Mouse (Mus musculus): ENCODE data around the gene Fgfr2. TPM values are rescaled to one million over a fixed set of nuclear protein-coding genes. Genes with fewer than 3 reads are reported as not detected.

Gene Fgfr2
- polyA plus RNA-seq, 1 experiment from 2014 or later, result 169 TPM

GRCm38 (mm10) chr7:131660726-131661125 lies 1462.4 kb downstream of the Fgfr2 start:
- H3K9me3 ChIP-seq (ENCODE audit: control insufficient read depth, low read depth, low read length), result no peaks in the 10 kb centered on the region
- H3K4me1 ChIP-seq (ENCODE audit: control insufficient read depth, insufficient read depth, low read length), result no peaks in the 10 kb centered on the region
- no peaks in the 10 kb centered on the region for H3K36me3 ChIP-seq (ENCODE audit: control insufficient read depth, insufficient read depth, low read length)
- no peak overlapping the region for H3K4me2 ChIP-seq (replicated peaks; ENCODE audit: low read depth, low read length)
- 97% methylated on average over 1 of the region's 1 CpGs for WGBS
- H3K9ac ChIP-seq (replicated peaks; ENCODE audit: low read depth, low read length), result no peak overlapping the region
- no peak overlapping the region for H3K27ac ChIP-seq (ENCODE audit: low read length)
- H3K4me3 ChIP-seq (ENCODE audit: low read depth, low read length), result no peak overlapping the region
- no peak for ATAC-seq (ENCODE audit: insufficient number of reproducible peaks, insufficient read depth, low FRiP score, low read depth)
- no peaks in the 10 kb centered on the region for H3K27me3 ChIP-seq (ENCODE audit: control insufficient read depth, insufficient read depth, low read length)

GRCm38 (mm10) chr7:131656017-131656416 lies 1467.1 kb downstream of the Fgfr2 start:
- Histone ChIP-seq H3K4me1 (ENCODE audit: control insufficient read depth, insufficient read depth, low read length) (no peaks in the 10 kb centered on the region), H3K4me3 (ENCODE audit: low read depth, low read length) (no peak overlapping the region), H3K9me3 (ENCODE audit: control insufficient read depth, low read depth, low read length) (no peaks in the 10 kb centered on the region), H3K36me3 (ENCODE audit: control insufficient read depth, insufficient read depth, low read length) (no peaks in the 10 kb centered on the region), H3K27me3 (ENCODE audit: control insufficient read depth, insufficient read depth, low read length) (no peaks in the 10 kb centered on the region), H3K27ac (ENCODE audit: low read length) (no peak overlapping the region), H3K9ac (replicated peaks; ENCODE audit: low read depth, low read length) (no peak overlapping the region), H3K4me2 (replicated peaks; ENCODE audit: low read depth, low read length) (no peak overlapping the region)
- 52% methylated on average over 7 of the region's 7 CpGs for WGBS
- no peak for ATAC-seq (ENCODE audit: insufficient number of reproducible peaks, insufficient read depth, low FRiP score, low read depth)

GRCm38 (mm10) chr7:131653416-131653815 lies 1469.7 kb downstream of the Fgfr2 start:
- Histone ChIP-seq H3K4me2 (replicated peaks; ENCODE audit: low read depth, low read length) (no peak overlapping the region), H3K4me1 (ENCODE audit: control insufficient read depth, insufficient read depth, low read length) (no peaks in the 10 kb centered on the region), H3K27ac (ENCODE audit: low read length) (no peak overlapping the region), H3K36me3 (ENCODE audit: control insufficient read depth, insufficient read depth, low read length) (no peaks in the 10 kb centered on the region), H3K27me3 (ENCODE audit: control insufficient read depth, insufficient read depth, low read length) (no peaks in the 10 kb centered on the region), H3K4me3 (ENCODE audit: low read depth, low read length) (no peak overlapping the region), H3K9ac (replicated peaks; ENCODE audit: low read depth, low read length) (no peak overlapping the region), H3K9me3 (ENCODE audit: control insufficient read depth, low read depth, low read length) (no peaks in the 10 kb centered on the region)
- ATAC-seq (ENCODE audit: insufficient number of reproducible peaks, insufficient read depth, low FRiP score, low read depth), result no peak
- WGBS, result 76% methylated on average over 6 of the region's 6 CpGs

GRCm38 (mm10) chr7:131651921-131652694 lies 1471.0 kb downstream of the Fgfr2 start:
- Histone ChIP-seq H3K9me3 (ENCODE audit: control insufficient read depth, low read depth, low read length) (no peaks in the 10 kb centered on the region), H3K36me3 (ENCODE audit: control insufficient read depth, insufficient read depth, low read length) (no peaks in the 10 kb centered on the region), H3K27me3 (ENCODE audit: control insufficient read depth, insufficient read depth, low read length) (no peaks in the 10 kb centered on the region), H3K9ac (replicated peaks; ENCODE audit: low read depth, low read length) (no peak overlapping the region), H3K27ac (ENCODE audit: low read length) (no peak overlapping the region), H3K4me2 (replicated peaks; ENCODE audit: low read depth, low read length) (no peak overlapping the region), H3K4me3 (ENCODE audit: low read depth, low read length) (no peak overlapping the region), H3K4me1 (ENCODE audit: control insufficient read depth, insufficient read depth, low read length) (no peaks in the 10 kb centered on the region)
- ATAC-seq (ENCODE audit: insufficient number of reproducible peaks, insufficient read depth, low FRiP score, low read depth), result no peak
- WGBS, result 70% methylated on average over 12 of the region's 12 CpGs

- Histone ChIP-seq H3K4me2 (replicated peaks; ENCODE audit: low read depth, low read length) (no peak overlapping the region), H3K9me3 (ENCODE audit: control insufficient read depth, low read depth, low read length) (no peaks in the 10 kb centered on the region), H3K9ac (replicated peaks; ENCODE audit: low read depth, low read length) (no peak overlapping the region), H3K36me3 (ENCODE audit: control insufficient read depth, insufficient read depth, low read length) (no peaks in the 10 kb centered on the region), H3K27ac (ENCODE audit: low read length) (no peak overlapping the region), H3K4me1 (ENCODE audit: control insufficient read depth, insufficient read depth, low read length) (no peaks in the 10 kb centered on the region), H3K4me3 (ENCODE audit: low read depth, low read length) (no peak overlapping the region), H3K27me3 (ENCODE audit: control insufficient read depth, insufficient read depth, low read length) (peaks cover 5% of the 10 kb centered on the region; the same call in 1 of the 2 replicates)
- WGBS, result 47% methylated on average over 2 of the region's 2 CpGs
- no peak for ATAC-seq (ENCODE audit: insufficient number of reproducible peaks, insufficient read depth, low FRiP score, low read depth)
Observed at GRCm38 (mm10) chr7:131650277-131650676, 1472.9 kb downstream of the Fgfr2 start.

- ATAC-seq (ENCODE audit: insufficient number of reproducible peaks, insufficient read depth, low FRiP score, low read depth), result no peak
- H3K9ac ChIP-seq (replicated peaks; ENCODE audit: low read depth, low read length), result no peak overlapping the region
- 22% methylated on average over 7 of the region's 7 CpGs for WGBS
- H3K9me3 ChIP-seq (ENCODE audit: control insufficient read depth, low read depth, low read length), result no peaks in the 10 kb centered on the region
- H3K4me3 ChIP-seq (ENCODE audit: low read depth, low read length), result no peak overlapping the region
- 0 out of 2 replicates have a peak, but pooled peaks cover 4% of the 10 kb centered on the region for H3K4me1 ChIP-seq (ENCODE audit: control insufficient read depth, insufficient read depth, low read length)
- no peak overlapping the region for H3K27ac ChIP-seq (ENCODE audit: low read length)
- no peaks in the 10 kb centered on the region for H3K36me3 ChIP-seq (ENCODE audit: control insufficient read depth, insufficient read depth, low read length)
- no peak overlapping the region for H3K4me2 ChIP-seq (replicated peaks; ENCODE audit: low read depth, low read length)
- H3K27me3 ChIP-seq (ENCODE audit: control insufficient read depth, insufficient read depth, low read length), result peaks cover 18% of the 10 kb centered on the region; the same call in 1 of the 2 replicates
Observed at GRCm38 (mm10) chr7:131648276-131648675, 1474.9 kb downstream of the Fgfr2 start.

- Histone ChIP-seq H3K27me3 (ENCODE audit: control insufficient read depth, insufficient read depth, low read length) (peaks cover 20% of the 10 kb centered on the region; the same call in 1 of the 2 replicates), H3K9me3 (ENCODE audit: control insufficient read depth, low read depth, low read length) (no peaks in the 10 kb centered on the region), H3K36me3 (ENCODE audit: control insufficient read depth, insufficient read depth, low read length) (no peaks in the 10 kb centered on the region), H3K27ac (ENCODE audit: low read length) (no peak overlapping the region), H3K4me2 (replicated peaks; ENCODE audit: low read depth, low read length) (no peak overlapping the region), H3K4me3 (ENCODE audit: low read depth, low read length) (no peak overlapping the region), H3K4me1 (ENCODE audit: control insufficient read depth, insufficient read depth, low read length) (0 out of 2 replicates have a peak, but pooled peaks cover 4% of the 10 kb centered on the region), H3K9ac (replicated peaks; ENCODE audit: low read depth, low read length) (no peak overlapping the region)
- ATAC-seq (ENCODE audit: insufficient number of reproducible peaks, insufficient read depth, low FRiP score, low read depth), result no peak
- WGBS, result 35% methylated on average over 3 of the region's 3 CpGs
Observed at GRCm38 (mm10) chr7:131647583-131647982, 1475.6 kb downstream of the Fgfr2 start.

- Histone ChIP-seq H3K9me3 (ENCODE audit: control insufficient read depth, low read depth, low read length) (no peaks in the 10 kb centered on the region), H3K4me1 (ENCODE audit: control insufficient read depth, insufficient read depth, low read length) (0 out of 2 replicates have a peak, but pooled peaks cover 4% of the 10 kb centered on the region), H3K4me2 (replicated peaks; ENCODE audit: low read depth, low read length) (peak overlapping the region; percentile 30), H3K27ac (ENCODE audit: low read length) (no peak overlapping the region), H3K27me3 (ENCODE audit: control insufficient read depth, insufficient read depth, low read length) (peaks cover 20% of the 10 kb centered on the region; the same call in 1 of the 2 replicates), H3K4me3 (ENCODE audit: low read depth, low read length) (0 out of 2 replicates have a peak overlapping the region, but pooled peaks have one; percentile 4), H3K9ac (replicated peaks; ENCODE audit: low read depth, low read length) (no peak overlapping the region), H3K36me3 (ENCODE audit: control insufficient read depth, insufficient read depth, low read length) (no peaks in the 10 kb centered on the region)
- no peak for ATAC-seq (ENCODE audit: insufficient number of reproducible peaks, insufficient read depth, low FRiP score, low read depth)
- WGBS, result 2% methylated on average over 13 of the region's 13 CpGs
Observed at GRCm38 (mm10) chr7:131644586-131644985, 1478.6 kb downstream of the Fgfr2 start.

Data from stomach, embryonic 14.5 days (tissue).